Mouse (Mus musculus) kidney, adult 2 months (tissue): ENCODE measurements around the gene Plcxd2.

Experiments
- CTCF ChIP-seq: fragments of 200-500 bp; conservative IDR thresholded peaks from 2 replicates; pipeline ENCODE4 v1.5.1; 2011; ENCODE audit warnings: low read depth, mild to moderate bottlenecking, control low read depth, low read length, moderate library complexity, mixed read lengths; ENCODE audit not compliant: insufficient read depth, insufficient read length
- POLR2A ChIP-seq: fragments of 200-500 bp; IDR thresholded peaks from one replicate; pipeline ENCODE4 v1.6.1; 2011; ENCODE audit warnings: low read depth, low read length, control low read depth

GRCm38 (mm10) chr16:45963088-45963487, 46.9 kb downstream of the Plcxd2 start:
- TF ChIP-seq POLR2A (no peak), CTCF (no peak)
